Mouse (Mus musculus): ENCODE measurements around the gene Stbd1. TPM values are rescaled to one million over a fixed set of nuclear protein-coding genes. Genes with fewer than 3 reads are reported as not detected.

The Stbd1 gene
- polyA plus RNA-seq, 1 experiment = 6.0 TPM

GRCm38 (mm10) chr5:92562002-92562401 is 40.8 kb upstream of the Stbd1 start:
- 65% methylated on average over 13 of the region's 13 CpGs for WGBS
- DNase-seq = no peak
- Histone ChIP-seq H3K4me3 (ENCODE audit: insufficient read depth, low read depth, low read length) (no peak overlapping the region), H3K4me1 (ENCODE audit: control insufficient read depth, insufficient read depth, low read length) (no peaks in the 10 kb centered on the region), H3K36me3 (ENCODE audit: control insufficient read depth, insufficient read depth, low read length) (no peaks in the 10 kb centered on the region), H3K27ac (ENCODE audit: insufficient read depth, low read depth, low read length) (no peak overlapping the region), H3K27me3 (replicated peaks; ENCODE audit: control insufficient read depth, insufficient read depth, low read length) (no peaks in the 10 kb centered on the region)
- no peak for TF ChIP-seq CTCF (conservative IDR thresholded peaks at IDR 0.05; ENCODE audit: insufficient read depth, insufficient read length, low read depth, low read length)
- no peak for TF ChIP-seq POLR2A (IDR thresholded peaks at IDR 0.05; ENCODE audit: low read depth, low read length)

GRCm38 (mm10) chr5:92571232-92571631 is 31.6 kb upstream of the Stbd1 start:
- peak; percentile 80 for DNase-seq
- no peak for TF ChIP-seq CTCF (conservative IDR thresholded peaks at IDR 0.05; ENCODE audit: insufficient read depth, insufficient read length, low read depth, low read length)
- no peak for TF ChIP-seq POLR2A (IDR thresholded peaks at IDR 0.05; ENCODE audit: low read depth, low read length)
- Histone ChIP-seq H3K4me3 (ENCODE audit: insufficient read depth, low read depth, low read length) (no peak overlapping the region), H3K4me1 (ENCODE audit: control insufficient read depth, insufficient read depth, low read length) (no peaks in the 10 kb centered on the region; the same call in 1 of the 2 replicates), H3K36me3 (ENCODE audit: control insufficient read depth, insufficient read depth, low read length) (no peaks in the 10 kb centered on the region), H3K27ac (ENCODE audit: insufficient read depth, low read depth, low read length) (no peak overlapping the region), H3K27me3 (replicated peaks; ENCODE audit: control insufficient read depth, insufficient read depth, low read length) (no peaks in the 10 kb centered on the region)
- whole genome bisulfite sequencing = 54% methylated on average over 4 of the region's 4 CpGs

- 86% methylated on average over 14 of the region's 14 CpGs for WGBS
- no peak overlapping the region for H3K27ac ChIP-seq (ENCODE audit: insufficient read depth, low read depth, low read length)
- no peak overlapping the region for H3K4me3 ChIP-seq (ENCODE audit: insufficient read depth, low read depth, low read length)
- no peaks in the 10 kb centered on the region for H3K4me1 ChIP-seq (ENCODE audit: control insufficient read depth, insufficient read depth, low read length)
- H3K36me3 ChIP-seq (ENCODE audit: control insufficient read depth, insufficient read depth, low read length) = no peaks in the 10 kb centered on the region
- no peaks in the 10 kb centered on the region for H3K27me3 ChIP-seq (replicated peaks; ENCODE audit: control insufficient read depth, insufficient read depth, low read length)
- TF ChIP-seq CTCF (conservative IDR thresholded peaks at IDR 0.05; ENCODE audit: insufficient read depth, insufficient read length, low read depth, low read length) = no peak
- TF ChIP-seq POLR2A (IDR thresholded peaks at IDR 0.05; ENCODE audit: low read depth, low read length) = no peak
- DNase-seq = no peak
These were observed 23.3 kb upstream of the Stbd1 start for GRCm38 (mm10) chr5:92579559-92579958.

- 32% methylated on average over 10 of the region's 10 CpGs for WGBS
- H3K36me3 ChIP-seq (ENCODE audit: control insufficient read depth, insufficient read depth, low read length) = no peaks in the 10 kb centered on the region
- no peaks in the 10 kb centered on the region for H3K4me1 ChIP-seq (ENCODE audit: control insufficient read depth, insufficient read depth, low read length)
- H3K27me3 ChIP-seq (replicated peaks; ENCODE audit: control insufficient read depth, insufficient read depth, low read length) = no peaks in the 10 kb centered on the region
- H3K4me3 ChIP-seq (ENCODE audit: insufficient read depth, low read depth, low read length) = no peak overlapping the region
- H3K27ac ChIP-seq (ENCODE audit: insufficient read depth, low read depth, low read length) = no peak overlapping the region
- TF ChIP-seq CTCF (conservative IDR thresholded peaks at IDR 0.05; ENCODE audit: insufficient read depth, insufficient read length, low read depth, low read length) (no peak), POLR2A (IDR thresholded peaks at IDR 0.05; ENCODE audit: low read depth, low read length) (no peak)
- peak; percentile 45 for DNase-seq
These were observed 16.9 kb upstream of the Stbd1 start for GRCm38 (mm10) chr5:92585932-92586331.

GRCm38 (mm10) chr5:92595026-92595425 is 7.8 kb upstream of the Stbd1 start:
- no peaks in the 10 kb centered on the region for H3K27me3 ChIP-seq (replicated peaks; ENCODE audit: control insufficient read depth, insufficient read depth, low read length)
- TF ChIP-seq CTCF (conservative IDR thresholded peaks at IDR 0.05; ENCODE audit: insufficient read depth, insufficient read length, low read depth, low read length) (no peak), POLR2A (IDR thresholded peaks at IDR 0.05; ENCODE audit: low read depth, low read length) (no peak)
- H3K27ac ChIP-seq (ENCODE audit: insufficient read depth, low read depth, low read length) = no peak overlapping the region
- H3K4me3 ChIP-seq (ENCODE audit: insufficient read depth, low read depth, low read length) = no peak overlapping the region
- 67% methylated on average over 5 of the region's 5 CpGs for WGBS
- H3K4me1 ChIP-seq (ENCODE audit: control insufficient read depth, insufficient read depth, low read length) = no peaks in the 10 kb centered on the region
- H3K36me3 ChIP-seq (ENCODE audit: control insufficient read depth, insufficient read depth, low read length) = no peaks in the 10 kb centered on the region
- DNase-seq = no peak

GRCm38 (mm10) chr5:92596865-92597264 is 6.0 kb upstream of the Stbd1 start:
- Histone ChIP-seq H3K4me3 (ENCODE audit: insufficient read depth, low read depth, low read length) (no peak overlapping the region), H3K27ac (ENCODE audit: insufficient read depth, low read depth, low read length) (no peak overlapping the region), H3K27me3 (replicated peaks; ENCODE audit: control insufficient read depth, insufficient read depth, low read length) (no peaks in the 10 kb centered on the region), H3K36me3 (ENCODE audit: control insufficient read depth, insufficient read depth, low read length) (no peaks in the 10 kb centered on the region), H3K4me1 (ENCODE audit: control insufficient read depth, insufficient read depth, low read length) (no peaks in the 10 kb centered on the region)
- no peak for DNase-seq
- WGBS = 92% methylated on average over 8 of the region's 8 CpGs
- TF ChIP-seq CTCF (conservative IDR thresholded peaks at IDR 0.05; ENCODE audit: insufficient read depth, insufficient read length, low read depth, low read length) (no peak), POLR2A (IDR thresholded peaks at IDR 0.05; ENCODE audit: low read depth, low read length) (no peak)

- H3K27ac ChIP-seq (ENCODE audit: insufficient read depth, low read depth, low read length) = no peak overlapping the region
These were observed 3.8 kb upstream of the Stbd1 start for GRCm38 (mm10) chr5:92599030-92599429.

More at GRCm38 (mm10) chr5:92599030-92599429, 3.8 kb upstream of the Stbd1 start:
- Histone ChIP-seq H3K36me3 (ENCODE audit: control insufficient read depth, insufficient read depth, low read length) (no peaks in the 10 kb centered on the region), H3K27me3 (replicated peaks; ENCODE audit: control insufficient read depth, insufficient read depth, low read length) (no peaks in the 10 kb centered on the region), H3K4me1 (ENCODE audit: control insufficient read depth, insufficient read depth, low read length) (no peaks in the 10 kb centered on the region; the same call in 1 of the 2 replicates), H3K4me3 (ENCODE audit: insufficient read depth, low read depth, low read length) (no peak overlapping the region)
- no peak for TF ChIP-seq POLR2A (IDR thresholded peaks at IDR 0.05; ENCODE audit: low read depth, low read length)
- no peak for TF ChIP-seq CTCF (conservative IDR thresholded peaks at IDR 0.05; ENCODE audit: insufficient read depth, insufficient read length, low read depth, low read length)
- no peak for DNase-seq
- WGBS = 70% methylated on average over 10 of the region's 10 CpGs
